Mouse (Mus musculus): ENCODE data around the gene Eef2k. TPM values are rescaled to one million over a fixed set of nuclear protein-coding genes. Genes with fewer than 3 reads are reported as not detected.

Eef2k gene
- polyA plus RNA-seq, 1 experiment = 26.2 TPM

DNA sequence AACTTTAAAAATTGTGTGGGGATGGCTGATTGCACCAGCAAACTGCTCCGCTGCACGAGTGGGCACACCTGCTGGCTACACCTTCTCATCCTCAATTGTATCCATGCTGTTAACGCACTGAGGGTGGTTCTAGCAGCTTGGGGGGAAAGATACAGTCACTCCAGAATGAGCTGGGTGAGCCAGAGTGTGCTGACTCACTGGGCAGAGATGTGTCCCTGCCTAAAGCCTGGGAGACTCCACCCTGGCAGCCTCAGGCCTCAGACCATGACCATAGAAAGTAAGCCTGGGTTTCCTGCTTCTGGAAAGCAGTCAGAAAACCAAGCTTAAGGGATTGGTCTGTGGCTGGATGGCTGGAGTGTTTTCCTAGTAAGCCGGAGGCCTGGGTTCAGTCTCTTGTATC lies 23.2 kb downstream of the Eef2k start:
- WGBS = 81% methylated on average over 4 of the region's 4 CpGs
- no peak for TF ChIP-seq CTCF (IDR thresholded peaks at IDR 0.05; ENCODE audit: borderline replicate concordance, control insufficient read depth, extremely low read depth, insufficient read depth, low read length, poor library complexity)
- TF ChIP-seq POLR2A (IDR thresholded peaks at IDR 0.05; ENCODE audit: control insufficient read depth, extremely low read depth, insufficient read depth, low read length, poor library complexity) = no peak
- H3K36me3 ChIP-seq (ENCODE audit: control insufficient read depth, insufficient read depth, low read length) = no peaks in the 10 kb centered on the region
- H3K4me3 ChIP-seq (ENCODE audit: control insufficient read depth, insufficient read depth, low read length) = no peak overlapping the region
- DNase-seq = no peak
- H3K4me1 ChIP-seq (replicated peaks; ENCODE audit: control insufficient read depth, insufficient read depth, low read length) = peaks cover 32% of the 10 kb centered on the region
- H3K27me3 ChIP-seq (ENCODE audit: control insufficient read depth, insufficient read depth, low read length) = no peaks in the 10 kb centered on the region
- no peak overlapping the region for H3K27ac ChIP-seq (ENCODE audit: control insufficient read depth, insufficient read depth, low read length)

DNA sequence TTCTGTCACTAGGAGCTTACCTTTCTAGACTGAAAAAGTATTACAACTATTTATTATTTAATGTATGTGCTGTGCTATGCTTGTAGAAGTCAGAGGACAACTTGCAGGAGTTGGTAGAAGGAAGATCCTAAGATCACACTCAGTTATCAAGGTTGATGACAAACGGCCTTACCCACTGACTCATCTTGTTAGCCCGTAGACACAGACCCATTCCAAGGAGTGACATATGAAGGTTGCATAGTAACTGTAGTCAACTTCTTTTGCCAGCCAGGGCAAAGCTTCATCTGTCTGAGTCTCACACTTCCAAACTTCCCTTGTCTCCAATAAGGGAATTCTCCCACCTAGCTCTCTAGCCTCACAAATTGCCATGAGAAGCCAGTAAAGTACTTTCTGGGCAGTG lies 24.1 kb downstream of the Eef2k start:
- H3K4me1 ChIP-seq (replicated peaks; ENCODE audit: control insufficient read depth, insufficient read depth, low read length) = peaks cover 30% of the 10 kb centered on the region

DNA sequence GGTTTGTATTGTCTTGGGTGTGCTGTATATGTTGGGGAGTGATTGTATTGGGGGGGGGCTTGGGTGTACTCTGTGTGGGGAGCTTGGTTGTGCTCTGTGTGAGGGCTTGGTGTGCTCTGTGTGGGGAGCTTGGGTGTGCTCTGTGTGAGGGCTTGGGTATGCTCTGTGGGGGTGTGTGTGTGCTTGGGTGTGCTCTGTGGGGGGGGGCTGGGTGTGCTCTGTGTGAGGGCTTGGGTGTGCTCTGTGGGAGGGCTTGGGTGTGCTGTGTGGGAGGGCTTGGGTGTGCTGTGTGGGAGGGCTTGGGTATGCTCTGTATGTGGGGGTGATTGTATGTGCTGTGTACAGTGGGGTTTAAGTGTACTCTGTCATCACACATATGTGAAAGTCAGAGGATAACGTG lies 25.1 kb downstream of the Eef2k start:
- WGBS = 80% methylated on average over 1 of the region's 1 CpGs
- no peak overlapping the region for H3K27ac ChIP-seq (ENCODE audit: control insufficient read depth, insufficient read depth, low read length)
- TF ChIP-seq CTCF (IDR thresholded peaks at IDR 0.05; ENCODE audit: borderline replicate concordance, control insufficient read depth, extremely low read depth, insufficient read depth, low read length, poor library complexity) (no peak), POLR2A (IDR thresholded peaks at IDR 0.05; ENCODE audit: control insufficient read depth, extremely low read depth, insufficient read depth, low read length, poor library complexity) (no peak)

More for the DNA sequence above, 24.1 kb downstream of the Eef2k start:
- 93% methylated on average over 2 of the region's 2 CpGs for WGBS
- no peak overlapping the region for H3K4me3 ChIP-seq (ENCODE audit: control insufficient read depth, insufficient read depth, low read length)
- no peaks in the 10 kb centered on the region for H3K27me3 ChIP-seq (ENCODE audit: control insufficient read depth, insufficient read depth, low read length)
- no peaks in the 10 kb centered on the region for H3K36me3 ChIP-seq (ENCODE audit: control insufficient read depth, insufficient read depth, low read length)
- TF ChIP-seq CTCF (IDR thresholded peaks at IDR 0.05; ENCODE audit: borderline replicate concordance, control insufficient read depth, extremely low read depth, insufficient read depth, low read length, poor library complexity) (no peak), POLR2A (IDR thresholded peaks at IDR 0.05; ENCODE audit: control insufficient read depth, extremely low read depth, insufficient read depth, low read length, poor library complexity) (no peak)
- H3K27ac ChIP-seq (ENCODE audit: control insufficient read depth, insufficient read depth, low read length) = no peak overlapping the region
- no peak for DNase-seq

DNA sequence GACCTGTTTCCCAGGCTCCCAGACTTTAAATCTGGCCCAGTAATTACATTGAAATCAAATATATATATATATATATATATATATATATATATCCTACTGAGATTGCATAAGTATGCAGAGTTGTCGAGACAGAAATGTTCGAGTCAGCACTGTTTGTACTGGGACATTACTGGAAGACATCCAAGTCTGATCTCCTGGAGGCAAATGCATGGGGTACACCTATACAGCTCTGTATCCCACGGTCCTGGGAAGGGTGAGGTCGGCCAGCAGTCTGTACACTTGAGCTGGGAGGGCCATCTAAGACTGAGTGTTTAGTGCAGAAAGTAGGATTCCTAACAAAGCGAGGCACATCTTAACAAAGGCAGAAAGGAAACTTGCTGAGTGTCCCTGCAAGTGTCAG lies 27.3 kb downstream of the Eef2k start:
- WGBS = 87% methylated on average over 5 of the region's 5 CpGs
- H3K4me3 ChIP-seq (ENCODE audit: control insufficient read depth, insufficient read depth, low read length) = no peak overlapping the region
- TF ChIP-seq CTCF (IDR thresholded peaks at IDR 0.05; ENCODE audit: borderline replicate concordance, control insufficient read depth, extremely low read depth, insufficient read depth, low read length, poor library complexity) (no peak), POLR2A (IDR thresholded peaks at IDR 0.05; ENCODE audit: control insufficient read depth, extremely low read depth, insufficient read depth, low read length, poor library complexity) (no peak)
- no peak for DNase-seq
- no peak overlapping the region for H3K27ac ChIP-seq (ENCODE audit: control insufficient read depth, insufficient read depth, low read length)
- no peaks in the 10 kb centered on the region for H3K27me3 ChIP-seq (ENCODE audit: control insufficient read depth, insufficient read depth, low read length)
- H3K36me3 ChIP-seq (ENCODE audit: control insufficient read depth, insufficient read depth, low read length) = no peaks in the 10 kb centered on the region
- H3K4me1 ChIP-seq (replicated peaks; ENCODE audit: control insufficient read depth, insufficient read depth, low read length) = peaks cover 18% of the 10 kb centered on the region

More for the DNA sequence above, 25.1 kb downstream of the Eef2k start:
- H3K4me1 ChIP-seq (replicated peaks; ENCODE audit: control insufficient read depth, insufficient read depth, low read length) = peaks cover 20% of the 10 kb centered on the region
- DNase-seq = no peak
- no peaks in the 10 kb centered on the region for H3K36me3 ChIP-seq (ENCODE audit: control insufficient read depth, insufficient read depth, low read length)
- no peak overlapping the region for H3K4me3 ChIP-seq (ENCODE audit: control insufficient read depth, insufficient read depth, low read length)
- H3K27me3 ChIP-seq (ENCODE audit: control insufficient read depth, insufficient read depth, low read length) = no peaks in the 10 kb centered on the region

DNA sequence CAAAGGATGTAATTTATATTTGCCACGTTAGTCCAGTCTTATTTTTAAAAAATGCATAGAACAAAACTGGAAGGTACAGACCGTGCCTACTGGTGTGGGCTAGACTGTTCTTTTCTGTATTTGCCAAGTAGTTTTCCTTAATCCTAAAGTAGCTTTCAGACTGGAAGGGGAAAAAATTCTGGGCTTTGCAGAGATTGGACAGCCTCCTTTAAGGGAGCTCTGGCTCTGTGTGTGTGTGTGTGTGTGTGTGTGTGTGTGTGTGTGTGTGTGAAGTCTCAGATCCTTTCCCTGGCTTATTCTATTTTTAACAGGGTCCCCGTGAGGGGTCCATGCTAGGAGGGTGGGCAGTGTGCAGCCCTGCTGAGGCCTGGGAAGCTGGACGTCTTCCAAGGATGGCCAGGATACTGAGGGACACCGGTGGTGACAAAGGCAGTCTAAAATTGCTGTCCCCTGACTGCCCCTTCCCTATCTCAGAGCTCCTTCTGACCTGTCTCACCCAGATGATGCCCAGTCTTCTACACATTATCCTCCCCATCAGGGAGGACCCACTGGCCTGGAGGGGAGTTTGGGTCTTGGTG lies 27.9 kb downstream of the Eef2k start:
- no peak overlapping the region for H3K4me3 ChIP-seq (ENCODE audit: control insufficient read depth, insufficient read depth, low read length)
- DNase-seq = no peak
- WGBS = 93% methylated on average over 5 of the region's 5 CpGs
- peaks cover 15% of the 10 kb centered on the region for H3K4me1 ChIP-seq (replicated peaks; ENCODE audit: control insufficient read depth, insufficient read depth, low read length)
- H3K27me3 ChIP-seq (ENCODE audit: control insufficient read depth, insufficient read depth, low read length) = no peaks in the 10 kb centered on the region
- H3K36me3 ChIP-seq (ENCODE audit: control insufficient read depth, insufficient read depth, low read length) = no peaks in the 10 kb centered on the region
- no peak overlapping the region for H3K27ac ChIP-seq (ENCODE audit: control insufficient read depth, insufficient read depth, low read length)
- TF ChIP-seq POLR2A (IDR thresholded peaks at IDR 0.05; ENCODE audit: control insufficient read depth, extremely low read depth, insufficient read depth, low read length, poor library complexity) = no peak
- no peak for TF ChIP-seq CTCF (IDR thresholded peaks at IDR 0.05; ENCODE audit: borderline replicate concordance, control insufficient read depth, extremely low read depth, insufficient read depth, low read length, poor library complexity)

DNA sequence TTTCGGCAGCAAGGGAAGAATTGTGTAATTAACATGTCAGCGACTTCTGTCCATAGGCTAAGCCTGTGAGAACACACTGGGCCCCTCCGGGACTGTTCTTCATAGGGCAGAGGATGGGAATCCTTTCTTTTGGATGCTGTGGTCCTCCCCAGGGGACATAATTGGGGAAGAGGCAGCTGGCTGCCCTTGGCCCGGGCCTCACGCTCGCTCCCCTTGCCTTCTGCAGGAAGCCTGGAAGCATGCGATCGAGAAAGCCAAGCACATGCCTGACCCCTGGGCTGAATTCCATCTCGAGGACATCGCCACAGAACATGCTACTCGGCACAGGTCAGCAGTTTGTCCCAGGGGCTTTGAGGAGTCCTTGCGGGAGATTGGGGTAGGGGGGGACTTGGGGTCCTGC lies 30.5 kb downstream of the Eef2k start:
- no peaks in the 10 kb centered on the region for H3K27me3 ChIP-seq (ENCODE audit: control insufficient read depth, insufficient read depth, low read length)
- no peaks in the 10 kb centered on the region for H3K36me3 ChIP-seq (ENCODE audit: control insufficient read depth, insufficient read depth, low read length)
- no peak for DNase-seq
- peaks cover 3% of the 10 kb centered on the region for H3K4me1 ChIP-seq (replicated peaks; ENCODE audit: control insufficient read depth, insufficient read depth, low read length)
- no peak overlapping the region for H3K27ac ChIP-seq (ENCODE audit: control insufficient read depth, insufficient read depth, low read length)
- H3K4me3 ChIP-seq (ENCODE audit: control insufficient read depth, insufficient read depth, low read length) = no peak overlapping the region
- TF ChIP-seq CTCF (IDR thresholded peaks at IDR 0.05; ENCODE audit: borderline replicate concordance, control insufficient read depth, extremely low read depth, insufficient read depth, low read length, poor library complexity) (no peak), POLR2A (IDR thresholded peaks at IDR 0.05; ENCODE audit: control insufficient read depth, extremely low read depth, insufficient read depth, low read length, poor library complexity) (no peak)
- WGBS = 94% methylated on average over 12 of the region's 12 CpGs

DNA sequence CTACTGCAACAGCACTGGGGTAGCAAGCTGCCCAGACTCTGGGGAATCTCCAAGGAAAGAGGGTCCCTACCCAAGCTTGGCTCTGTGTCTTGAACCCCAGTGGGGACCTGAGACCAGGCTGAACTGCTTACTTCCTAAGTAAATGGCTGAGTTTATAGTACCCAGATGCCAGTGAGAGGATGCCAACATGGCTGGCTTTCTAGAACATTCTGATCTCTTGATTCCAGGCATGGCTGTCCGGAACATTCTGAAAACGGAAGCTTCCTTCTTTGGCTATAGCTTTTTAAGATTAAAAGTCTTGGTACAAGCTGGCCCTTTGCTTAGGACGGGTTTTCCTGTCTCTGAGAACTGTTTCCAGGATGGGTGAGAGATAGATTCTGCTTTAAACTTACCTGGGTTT lies 31.4 kb downstream of the Eef2k start:
- Histone ChIP-seq H3K27me3 (ENCODE audit: control insufficient read depth, insufficient read depth, low read length) (no peaks in the 10 kb centered on the region), H3K4me1 (replicated peaks; ENCODE audit: control insufficient read depth, insufficient read depth, low read length) (no peaks in the 10 kb centered on the region), H3K4me3 (ENCODE audit: control insufficient read depth, insufficient read depth, low read length) (no peak overlapping the region), H3K36me3 (ENCODE audit: control insufficient read depth, insufficient read depth, low read length) (no peaks in the 10 kb centered on the region), H3K27ac (ENCODE audit: control insufficient read depth, insufficient read depth, low read length) (no peak overlapping the region)
- TF ChIP-seq POLR2A (IDR thresholded peaks at IDR 0.05; ENCODE audit: control insufficient read depth, extremely low read depth, insufficient read depth, low read length, poor library complexity) (no peak), CTCF (IDR thresholded peaks at IDR 0.05; ENCODE audit: borderline replicate concordance, control insufficient read depth, extremely low read depth, insufficient read depth, low read length, poor library complexity) (no peak)
- DNase-seq = no peak
- 96% methylated on average over 3 of the region's 3 CpGs for WGBS

All from thymus, adult 2 months (tissue).